In genomic region chr14:60978129-60978528, GRCm38 (mm10) we compare ENCODE assay signal across 27 mouse cellular contexts.
DNase-seq lines count a peak whose midpoint lies in the region; ATAC-seq and TF ChIP-seq lines count a peak whose summit lies in the region.
"Had no signal": no experiment of that assay in that cellular context is flagged by ENCODE, and none has a peak within 500 bp of the region (broad histone marks: within the 10 kb centered on the region; RNA-seq: fewer than 3 reads in every experiment).

No protein-coding gene starts in this region.

- no peak overlapping the region for H3K9ac ChIP-seq in limb, embryonic 14.5 days (ENCODE audit: low read depth, low read length, severe bottlenecking)
- H3K9ac ChIP-seq in heart, embryonic 11.5 days (ENCODE audit: low read depth, low read length), result no peak overlapping the region
- H3K9ac ChIP-seq in kidney, embryonic 14.5 days (ENCODE audit: low read depth, low read length), result no peak overlapping the region
- H3K9ac ChIP-seq: forebrain, embryonic 13.5 days; heart, embryonic 13.5 days; liver, embryonic 14.5 days; lung, embryonic 14.5 days; neural tube, embryonic 12.5 days had no signal

- 0 out of 2 replicates have a peak overlapping the region, but pooled peaks have one; percentile 72 for H3K27ac ChIP-seq in embryonic facial prominence, embryonic 10.5 days (replicated peaks)
- 0 out of 2 replicates have a peak overlapping the region, but pooled peaks have one; percentile 42 for H3K27ac ChIP-seq in embryonic fibroblast, embryonic 13.5 days (ENCODE audit: insufficient read depth, low read length)
- H3K27ac ChIP-seq in limb, embryonic 14.5 days (replicated peaks; ENCODE audit: low read depth, low read length), result 0 out of 2 replicates have a peak overlapping the region, but pooled peaks have one; percentile 43
- no peak overlapping the region for H3K27ac ChIP-seq in heart, embryonic 11.5 days (ENCODE audit: low read depth, low read length)
- no peak overlapping the region for H3K27ac ChIP-seq in kidney, embryonic 14.5 days (ENCODE audit: low read depth, low read length)
- H3K27ac ChIP-seq: forebrain, embryonic 13.5 days; heart, embryonic 13.5 days; hindbrain, postnatal 0 days; left cerebral cortex, adult 2 months; liver, embryonic 14.5 days; neural tube, embryonic 12.5 days had no signal

- H3K36me3 ChIP-seq in embryonic facial prominence, embryonic 10.5 days (replicated peaks), result peaks cover 25% of the 10 kb centered on the region
- 0 out of 2 replicates have a peak, but pooled peaks cover 3% of the 10 kb centered on the region for H3K36me3 ChIP-seq in limb, embryonic 14.5 days (ENCODE audit: control insufficient read depth, insufficient read depth, low read length)
- peaks cover 5% of the 10 kb centered on the region; the same call in 1 of the 2 replicates for H3K36me3 ChIP-seq in heart, embryonic 11.5 days (ENCODE audit: control insufficient read depth, insufficient read depth, low read length)
- no peaks in the 10 kb centered on the region for H3K36me3 ChIP-seq in kidney, embryonic 14.5 days (ENCODE audit: control insufficient read depth, insufficient read depth, low read length)

- no peak for ATAC-seq in limb, embryonic 14.5 days (ENCODE audit: low FRiP score, low read depth)
- ATAC-seq in heart, embryonic 11.5 days (replicated peaks; ENCODE audit: insufficient number of reproducible peaks, low FRiP score, low TSS enrichment), result no peak
- ATAC-seq in kidney, embryonic 14.5 days (ENCODE audit: low FRiP score, low TSS enrichment), result no peak
- ATAC-seq: forebrain, embryonic 13.5 days; hindbrain, postnatal 0 days; intestine, postnatal 0 days had no signal

- no peak for TF ChIP-seq CTCF in embryonic fibroblast, embryonic 13.5 days (IDR thresholded peaks at IDR 0.05; ENCODE audit: borderline replicate concordance, insufficient read depth, low read length)

- H3K9me3 ChIP-seq in embryonic facial prominence, embryonic 10.5 days, result no peaks in the 10 kb centered on the region
- H3K9me3 ChIP-seq in limb, embryonic 14.5 days (ENCODE audit: control insufficient read depth, low read length), result no peaks in the 10 kb centered on the region
- no peaks in the 10 kb centered on the region for H3K9me3 ChIP-seq in heart, embryonic 11.5 days (replicated peaks; ENCODE audit: control insufficient read depth, low read length)
- no peaks in the 10 kb centered on the region for H3K9me3 ChIP-seq in kidney, embryonic 14.5 days (ENCODE audit: control insufficient read depth, low read length)
- H3K9me3 ChIP-seq: forebrain, embryonic 13.5 days; heart, embryonic 13.5 days; neural tube, embryonic 12.5 days had no signal

- H3K4me2 ChIP-seq in limb, embryonic 14.5 days (replicated peaks; ENCODE audit: low read depth, low read length, severe bottlenecking), result no peak overlapping the region
- H3K4me2 ChIP-seq in heart, embryonic 11.5 days, result no peak overlapping the region
- H3K4me2 ChIP-seq in kidney, embryonic 14.5 days (replicated peaks; ENCODE audit: low read depth, low read length), result no peak overlapping the region
- H3K4me2 ChIP-seq: forebrain, embryonic 13.5 days; heart, embryonic 13.5 days; lung, embryonic 14.5 days; neural tube, embryonic 12.5 days had no signal

- TF ChIP-seq POLR2A in embryonic fibroblast, embryonic 13.5 days (IDR thresholded peaks at IDR 0.05; ENCODE audit: low read depth, low read length), result no peak
- TF ChIP-seq POLR2A in limb, embryonic 14.5 days (IDR thresholded peaks at IDR 0.05; ENCODE audit: borderline replicate concordance, extremely low read depth, insufficient read depth, insufficient read length), result no peak

- no peak overlapping the region for H3K4me3 ChIP-seq in embryonic facial prominence, embryonic 10.5 days
- no peak overlapping the region for H3K4me3 ChIP-seq in embryonic fibroblast, embryonic 13.5 days (ENCODE audit: insufficient read depth, low read length)
- no peak overlapping the region for H3K4me3 ChIP-seq in limb, embryonic 14.5 days (replicated peaks; ENCODE audit: low read length)
- H3K4me3 ChIP-seq in heart, embryonic 11.5 days (ENCODE audit: low read depth, low read length), result no peak overlapping the region
- no peak overlapping the region for H3K4me3 ChIP-seq in kidney, embryonic 14.5 days (ENCODE audit: low read length)
- H3K4me3 ChIP-seq: forebrain, embryonic 13.5 days; heart, embryonic 13.5 days; left cerebral cortex, adult 2 months; megakaryocyte, embryonic 14.5 days; neural tube, embryonic 12.5 days had no signal

- no peaks in the 10 kb centered on the region for H3K27me3 ChIP-seq in embryonic facial prominence, embryonic 10.5 days (replicated peaks; ENCODE audit: low read depth, poor library complexity, severe bottlenecking)
- no peaks in the 10 kb centered on the region for H3K27me3 ChIP-seq in limb, embryonic 14.5 days (ENCODE audit: control insufficient read depth, insufficient read depth, low read length)
- no peaks in the 10 kb centered on the region for H3K27me3 ChIP-seq in heart, embryonic 11.5 days (ENCODE audit: control insufficient read depth, insufficient read depth, low read length)
- H3K27me3 ChIP-seq in kidney, embryonic 14.5 days (ENCODE audit: control insufficient read depth, insufficient read depth, low read length), result no peaks in the 10 kb centered on the region
- H3K27me3 ChIP-seq: forebrain, embryonic 13.5 days; heart, embryonic 13.5 days; megakaryocyte, embryonic 14.5 days; neural tube, embryonic 12.5 days had no signal

- WGBS in embryonic facial prominence, embryonic 10.5 days, result 36% methylated on average over 6 of the region's 6 CpGs
- WGBS in limb, embryonic 14.5 days, result 13% methylated on average over 6 of the region's 6 CpGs
- WGBS in heart, embryonic 11.5 days (ENCODE audit: insufficient replicate concordance), result 72% methylated on average over 6 of the region's 6 CpGs
- 56% methylated on average over 6 of the region's 6 CpGs for WGBS in kidney, embryonic 14.5 days

- peak; percentile 52 for DNase-seq in NIH3T3 (ENCODE audit: low read depth)
- peak; percentile 44 for DNase-seq in embryonic facial prominence, embryonic 10.5 days (ENCODE audit: low spot score)
- peak; percentile 67 for DNase-seq in limb, embryonic 14.5 days (ENCODE audit: low spot score)
- DNase-seq in testis, postnatal 10 days (ENCODE audit: low spot score), result no peak
- DNase-seq: adrenal gland, postnatal 10 days; cerebellum, adult 2 months; cerebellum, postnatal 36 days; gastrocnemius, postnatal 10 days; heart, adult 11 months; heart, postnatal 14 days; kidney, postnatal 4 days; lung, embryonic 14.5 days; midbrain, embryonic 14.5 days; right cerebral cortex, postnatal 25 days; spleen, adult 18-20 months; thymus, postnatal 14 days had no signal

- peaks cover 41% of the 10 kb centered on the region for H3K4me1 ChIP-seq in embryonic facial prominence, embryonic 10.5 days
- H3K4me1 ChIP-seq in embryonic fibroblast, embryonic 13.5 days (ENCODE audit: control insufficient read depth, insufficient read depth, low read length), result peaks cover 8% of the 10 kb centered on the region
- H3K4me1 ChIP-seq in limb, embryonic 14.5 days (ENCODE audit: control insufficient read depth, insufficient read depth, low read length), result peaks cover 9% of the 10 kb centered on the region
- H3K4me1 ChIP-seq in heart, embryonic 11.5 days (ENCODE audit: control insufficient read depth, insufficient read depth, low read length), result no peaks in the 10 kb centered on the region
- no peaks in the 10 kb centered on the region for H3K4me1 ChIP-seq in kidney, embryonic 14.5 days (ENCODE audit: control insufficient read depth, insufficient read depth, low read length)
- H3K4me1 ChIP-seq: forebrain, embryonic 13.5 days; megakaryocyte, embryonic 14.5 days; neural tube, embryonic 12.5 days had no signal

Comparison
In these comparisons a context has a peak if more than half of its experiments do, and no peak if none do; other contexts are left out.
1. H3K27ac ChIP-seq: peak in embryonic facial prominence, embryonic 10.5 days (single experiment), embryonic fibroblast, embryonic 13.5 days (single experiment) and limb, embryonic 14.5 days (single experiment); none in heart, embryonic 11.5 days (single experiment) and kidney, embryonic 14.5 days (single experiment).